Mouse (Mus musculus) embryonic facial prominence, embryonic 12.5 days (tissue): Measurements from ENCODE around the gene Aff1. TPM values are rescaled to one million over a fixed set of nuclear protein-coding genes. Genes with fewer than 3 reads are reported as not detected.

ENCODE experiments used
- polyA plus RNA-seq: library from polyadenylated mRNA; unstranded; fragments of >200 nt; fragmentation: Nextera tagmentation; extraction: Ambion mirVana; gene quantifications from 2 replicates; pipeline ENCODE4 v1.2.1, GENCODE M21; 2016

Aff1 gene
- polyA plus RNA-seq, 1 experiment from 2014 or later: 4.8 TPM

Other genes starting within 250 kb of the Aff1 start
- 0.14 and 0.17 TPM in 2 replicates for gene Slc10a6, start 63.0 kb upstream of the Aff1 start, polyA plus RNA-seq
- gene 1700016H13Rik, start 36.4 kb upstream of the Aff1 start, polyA plus RNA-seq: 0.20 and 0.33 TPM in 2 replicates
- 14.6 and 15.2 TPM in 2 replicates for gene Klhl8, start 218.9 kb downstream of the Aff1 start, polyA plus RNA-seq